9 mouse cellular contexts compared by ENCODE assay signal in the genomic region with DNA sequence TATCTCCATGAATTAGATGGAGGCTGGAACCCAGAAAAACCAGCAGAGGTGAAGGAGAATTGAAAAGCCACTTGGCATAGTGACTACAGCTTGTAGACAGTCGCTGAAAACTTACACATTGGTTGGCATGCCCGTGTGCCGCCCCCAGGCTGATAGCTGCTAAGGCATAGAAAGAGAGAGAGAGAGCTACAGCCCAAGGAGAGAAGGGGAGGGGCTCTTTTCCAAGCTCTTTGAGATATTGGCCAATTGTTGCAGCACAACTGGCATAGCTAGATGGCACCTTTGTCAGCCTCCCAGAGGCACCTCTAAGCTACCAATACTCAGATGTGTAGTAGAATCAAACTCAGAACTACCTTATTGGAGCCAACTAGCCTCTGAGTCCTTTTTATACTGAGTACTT. TPM values are rescaled to one million over a fixed set of nuclear protein-coding genes. Genes with fewer than 3 reads are reported as not detected.
A peak's percentile ranks its signal among the peaks of the same experiment; 100 is the strongest.
DNase-seq lines count a peak whose midpoint lies in the region; ATAC-seq and TF ChIP-seq lines count a peak whose summit lies in the region.
"Had no signal": no experiment of that assay in that cellular context is flagged by ENCODE, and none has a peak within 500 bp of the region (broad histone marks: within the 10 kb centered on the region; RNA-seq: fewer than 3 reads in every experiment).

No protein-coding gene starts in this region.

- no peak overlapping the region for H3K4me3 ChIP-seq in liver, embryonic 12.5 days
- peak overlapping the region; percentile 69 for H3K4me3 ChIP-seq in forebrain, embryonic 14.5 days (ENCODE audit: low read depth, low read length)
- H3K4me3 ChIP-seq in limb, embryonic 10.5 days, result peak overlapping the region; percentile 98
- peak overlapping the region; percentile 74; the same call in 1 of the 2 replicates for H3K4me3 ChIP-seq in small intestine, adult 2 months (ENCODE audit: low read depth, low read length)

- H3K27me3 ChIP-seq in liver, embryonic 12.5 days (replicated peaks), result peaks cover 50% of the 10 kb centered on the region
- H3K27me3 ChIP-seq in forebrain, embryonic 14.5 days (replicated peaks; ENCODE audit: control insufficient read depth, insufficient read depth, low read length), result no peaks in the 10 kb centered on the region
- 0 out of 2 replicates have a peak, but pooled peaks cover 4% of the 10 kb centered on the region for H3K27me3 ChIP-seq in limb, embryonic 10.5 days (ENCODE audit: low read depth, poor library complexity, severe bottlenecking)
- H3K27me3 ChIP-seq in small intestine, adult 2 months (ENCODE audit: control insufficient read depth, insufficient read depth, low read length), result peaks cover 10% of the 10 kb centered on the region

- DNase-seq in liver, result no peak
- peak; percentile 42 for DNase-seq in forebrain, embryonic 14.5 days (ENCODE audit: low spot score)
- no peak for DNase-seq in limb, embryonic 10.5 days (ENCODE audit: low spot score)
- DNase-seq in left cerebral cortex, adult 18-20 months (ENCODE audit: low spot score in 2 of 2), result no peak
- DNase-seq in ovary, postnatal 10 days (ENCODE audit: low spot score), result no peak
- DNase-seq in cerebellum, adult 8-10 months, result no peak

- H3K4me1 ChIP-seq in liver, embryonic 12.5 days, result no peaks in the 10 kb centered on the region
- H3K4me1 ChIP-seq in forebrain, embryonic 14.5 days (ENCODE audit: control insufficient read depth, insufficient read depth, low read length), result peaks cover 10% of the 10 kb centered on the region
- H3K4me1 ChIP-seq in limb, embryonic 10.5 days, result peaks cover 46% of the 10 kb centered on the region
- H3K4me1 ChIP-seq in small intestine, adult 2 months (ENCODE audit: control insufficient read depth, insufficient read depth, insufficient read length, low read length), result no peaks in the 10 kb centered on the region

- no peaks in the 10 kb centered on the region for H3K36me3 ChIP-seq in liver, embryonic 12.5 days
- no peaks in the 10 kb centered on the region for H3K36me3 ChIP-seq in forebrain, embryonic 14.5 days (ENCODE audit: control insufficient read depth, insufficient read depth, low read length)
- H3K36me3 ChIP-seq in limb, embryonic 10.5 days, result peaks cover 15% of the 10 kb centered on the region; the same call in 1 of the 2 replicates
- H3K36me3 ChIP-seq in small intestine, adult 2 months (ENCODE audit: control insufficient read depth, insufficient read depth, low read length), result no peaks in the 10 kb centered on the region

- H3K4me2 ChIP-seq in liver, embryonic 12.5 days, result peak overlapping the region; percentile 66; the same call in 1 of the 2 replicates
- H3K4me2 ChIP-seq in forebrain, embryonic 14.5 days (ENCODE audit: low read length), result peak overlapping the region; percentile 77

- no peak for ATAC-seq in liver, embryonic 12.5 days
- no peak for ATAC-seq in forebrain, embryonic 14.5 days

- TF ChIP-seq POLR2A in small intestine, adult 2 months (IDR thresholded peaks at IDR 0.05; ENCODE audit: low read depth, low read length), result no peak

- H3K27ac ChIP-seq in liver, embryonic 12.5 days, result no peak overlapping the region
- H3K27ac ChIP-seq in forebrain, embryonic 14.5 days (ENCODE audit: low read depth, low read length), result no peak overlapping the region; the same call in 1 of the 2 replicates
- H3K27ac ChIP-seq in limb, embryonic 10.5 days, result peak overlapping the region; percentile 100
- H3K27ac ChIP-seq in small intestine, adult 2 months (ENCODE audit: insufficient read depth, low read depth, low read length), result no peak overlapping the region

- H3K9me3 ChIP-seq in liver, embryonic 12.5 days (replicated peaks), result no peaks in the 10 kb centered on the region
- H3K9me3 ChIP-seq in forebrain, embryonic 14.5 days (replicated peaks; ENCODE audit: control insufficient read depth, low read length), result no peaks in the 10 kb centered on the region
- no peaks in the 10 kb centered on the region for H3K9me3 ChIP-seq in limb, embryonic 10.5 days (replicated peaks)

- H3K9ac ChIP-seq in liver, embryonic 12.5 days, result no peak overlapping the region; the same call in 1 of the 2 replicates
- peak overlapping the region; percentile 92; the same call in 1 of the 2 replicates for H3K9ac ChIP-seq in forebrain, embryonic 14.5 days (ENCODE audit: low read length)

- TF ChIP-seq CTCF in small intestine, adult 2 months (IDR thresholded peaks at IDR 0.05; ENCODE audit: extremely low read depth, insufficient read length, insufficient replicate concordance, low read depth, low read length), result no peak

- WGBS in liver, embryonic 12.5 days (ENCODE audit: insufficient replicate concordance), result 43% methylated on average over 3 of the region's 3 CpGs
- WGBS in forebrain, embryonic 14.5 days, result 50% methylated on average over 3 of the region's 3 CpGs
- 51% methylated on average over 3 of the region's 3 CpGs for WGBS in limb, embryonic 10.5 days
- WGBS in small intestine, adult 2 months, result 66% methylated on average over 3 of the region's 3 CpGs

RNA-seq across cellular contexts. Expression of a gene that starts 1.8 kb away (rescaled TPM):
- polyA plus RNA-seq in liver, embryonic 12.5 days (2016; fragmentation: Nextera tagmentation; extraction: Ambion mirVana), result 3.3 and 4.1 TPM in 2 replicates
- polyA plus RNA-seq in forebrain, embryonic 14.5 days (2014; fragmentation: Nextera tagmentation; extraction: Ambion mirVana), result 45.6 and 51.6 TPM in 2 replicates
- 47.0 and 53.5 TPM in 2 replicates for polyA plus RNA-seq in limb, embryonic 10.5 days (2016; fragmentation: Nextera tagmentation; extraction: Ambion mirVana)
- polyA plus RNA-seq in small intestine, adult 2 months (2012; rRNA removed), result 34.0 and 37.6 TPM in 2 replicates
- total RNA-seq in left cerebral cortex, adult 18-20 months (2021), result 10 to 100 TPM; 28.1 to 30.0 TPM

RNA-seq across cellular contexts. Expression of a gene that starts 17.1 kb away (rescaled TPM):
- polyA plus RNA-seq in liver, embryonic 12.5 days (2016; fragmentation: Nextera tagmentation; extraction: Ambion mirVana), result not detected in 2 replicates
- polyA plus RNA-seq in forebrain, embryonic 14.5 days (2014; fragmentation: Nextera tagmentation; extraction: Ambion mirVana), result not detected in 2 replicates
- not detected in 2 replicates for polyA plus RNA-seq in limb, embryonic 10.5 days (2016; fragmentation: Nextera tagmentation; extraction: Ambion mirVana)
- not detected in 2 replicates for polyA plus RNA-seq in small intestine, adult 2 months (2012; rRNA removed)
- total RNA-seq in left cerebral cortex, adult 18-20 months (2021), result not detected
- polyA plus RNA-seq: testis, adult 2 months had no signal
